Mouse (Mus musculus): Measurements from ENCODE around the gene Vmn1r27. TPM values are rescaled to one million over a fixed set of nuclear protein-coding genes. Genes with fewer than 3 reads are reported as not detected.

Vmn1r27 gene
- polyA plus RNA-seq (2015; fragmentation: Nextera tagmentation; extraction: Ambion mirVana): not detected in 2 replicates

- Histone ChIP-seq H3K4me2 (no peak within 1 kb of the TSS), H3K9me3 (replicated peaks) (no peaks in the 10 kb centered on the region), H3K27me3 (no peaks in the 10 kb centered on the region), H3K36me3 (no peaks in the 10 kb centered on the region), H3K4me3 (replicated peaks) (no peak within 1 kb of the TSS), H3K27ac (no peak within 1 kb of the TSS), H3K9ac (no peak within 1 kb of the TSS), H3K4me1 (replicated peaks) (no peaks in the 10 kb centered on the region)
- DNase-seq (no peak), ATAC-seq (ENCODE audit: low read depth) (no peak)
- WGBS (ENCODE audit: insufficient replicate concordance): 59% methylated on average over 2 of the region's 2 CpGs
These were observed at the start of gene Vmn1r27 for GRCm38 (mm10) chr6:58218721-58219120. Gene Vmn1r27 (minus strand): TSS chr6:58218821.

- H3K4me2 ChIP-seq: no peak within 1 kb of the TSS
- no peaks in the 10 kb centered on the region for H3K27me3 ChIP-seq
- no peak within 1 kb of the TSS for H3K9ac ChIP-seq
- no peaks in the 10 kb centered on the region for H3K36me3 ChIP-seq
- ATAC-seq (ENCODE audit: low read depth) (no peak), DNase-seq (no peak)
- 68% methylated on average over 1 of the region's 1 CpGs for WGBS (ENCODE audit: insufficient replicate concordance)
- no peak within 1 kb of the TSS for H3K27ac ChIP-seq
- no peak within 1 kb of the TSS for H3K4me3 ChIP-seq (replicated peaks)
- no peaks in the 10 kb centered on the region for H3K4me1 ChIP-seq (replicated peaks)
- H3K9me3 ChIP-seq (replicated peaks): no peaks in the 10 kb centered on the region
These were observed 43.1 kb upstream of the Vmn1r27 start, which contains the start of gene Vmn1r28 for GRCm38 (mm10) chr6:58261737-58262136. Gene Vmn1r28 (plus strand): TSS chr6:58262037.

- WGBS (ENCODE audit: insufficient replicate concordance): 53% methylated on average over 2 of the region's 2 CpGs
- ATAC-seq (ENCODE audit: low read depth) (no peak), DNase-seq (no peak)
- Histone ChIP-seq H3K4me1 (replicated peaks) (no peaks in the 10 kb centered on the region), H3K9ac (no peak overlapping the region), H3K9me3 (replicated peaks) (no peaks in the 10 kb centered on the region), H3K4me2 (no peak overlapping the region), H3K4me3 (replicated peaks) (no peak overlapping the region), H3K27ac (no peak overlapping the region), H3K36me3 (no peaks in the 10 kb centered on the region), H3K27me3 (no peaks in the 10 kb centered on the region)
These were observed 2.5 kb downstream of the Vmn1r27 start for GRCm38 (mm10) chr6:58216119-58216518.

Other genes with a start within 250 kb of the Vmn1r27 start
- gene Vmn1r25, start 238.0 kb downstream of the Vmn1r27 start, polyA plus RNA-seq (2015; fragmentation: Nextera tagmentation; extraction: Ambion mirVana): not detected in 2 replicates
- not detected in 2 replicates for gene Vmn1r26, start 203.7 kb downstream of the Vmn1r27 start, polyA plus RNA-seq (2015; fragmentation: Nextera tagmentation; extraction: Ambion mirVana)
- gene Vmn1r28, start 43.2 kb upstream of the Vmn1r27 start, polyA plus RNA-seq (2015; fragmentation: Nextera tagmentation; extraction: Ambion mirVana): not detected in 2 replicates
- not detected in 2 replicates for gene Vmn1r29, start 82.7 kb upstream of the Vmn1r27 start, polyA plus RNA-seq (2015; fragmentation: Nextera tagmentation; extraction: Ambion mirVana)
- not detected in 2 replicates for gene Vmn1r30, start 224.6 kb upstream of the Vmn1r27 start, polyA plus RNA-seq (2015; fragmentation: Nextera tagmentation; extraction: Ambion mirVana)

Measured in liver, embryonic 13.5 days (tissue).